Mouse (Mus musculus) kidney, embryonic 14.5 days (tissue): ENCODE data around the gene Zfc3h1. TPM values are rescaled to one million over a fixed set of nuclear protein-coding genes. Genes with fewer than 3 reads are reported as not detected.

Experiments
- ATAC-seq: fragments of 200-750 bp; cut with Nextera tagmentation; 2 replicates; pipeline ENCODE4 v1.8.0; 2017; ENCODE audit warnings: moderate number of reproducible peaks, mild to moderate bottlenecking, moderate TSS enrichment, moderate library complexity; ENCODE audit not compliant: low FRiP score, low TSS enrichment
- H3K27ac ChIP-seq: fragments of 300-500 bp; sonication (generic); 2 replicates; pipeline ENCODE4 v1.5.1; 2014; ENCODE audit warnings: low read depth, mild to moderate bottlenecking, low read length, moderate library complexity, mixed read lengths
- H3K27me3 ChIP-seq: fragments of 300-500 bp; sonication (generic); 2 replicates; pipeline ENCODE4 v1.6.1; 2014; ENCODE audit warnings: mild to moderate bottlenecking, low read length; ENCODE audit not compliant: control insufficient read depth, insufficient read depth
- H3K36me3 ChIP-seq: fragments of 300-500 bp; sonication (generic); 2 replicates; pipeline ENCODE4 v1.6.1; 2014; ENCODE audit warnings: low read length, mixed read lengths; ENCODE audit not compliant: control insufficient read depth, insufficient read depth
- H3K4me1 ChIP-seq: fragments of 300-500 bp; sonication (generic); 2 replicates; pipeline ENCODE4 v1.6.1; 2014; ENCODE audit warnings: low read length, mixed read lengths; ENCODE audit not compliant: control insufficient read depth, insufficient read depth
- H3K4me2 ChIP-seq: fragments of 300-500 bp; sonication (generic); replicated peaks from 2 replicates; pipeline ENCODE4 v1.6.1; 2014; ENCODE audit warnings: low read depth, mild to moderate bottlenecking, low read length
- H3K4me3 ChIP-seq: fragments of 300-500 bp; sonication (generic); 2 replicates; pipeline ENCODE4 v1.5.1; 2014; ENCODE audit warnings: mild to moderate bottlenecking, low read length
- H3K9ac ChIP-seq: fragments of 300-500 bp; sonication (generic); 2 replicates; pipeline ENCODE4 v1.6.1; 2014; ENCODE audit warnings: low read depth, mild to moderate bottlenecking, low read length, moderate library complexity
- H3K9me3 ChIP-seq: fragments of 300-500 bp; sonication (generic); 2 replicates; pipeline ENCODE4 v1.6.1; 2016; ENCODE audit warnings: low read length; ENCODE audit not compliant: control insufficient read depth
- WGBS: fragments of 180-500 bp; shearing (Covaris S2); extraction: QIAGEN DNeasy Blood & Tissue Kit; methylation state at CpG from one replicate; pipeline ENCODE4 v1.1.7; 2014; 5-methylcytosine and 5-hydroxymethylcytosine counted together
- polyA plus RNA-seq: library from polyadenylated mRNA; unstranded; fragments of >200 nt; fragmentation: Nextera tagmentation; extraction: Ambion mirVana; gene quantifications from 2 replicates; pipeline ENCODE4 v1.2.1, GENCODE M21; 2014

Zfc3h1 gene
- polyA plus RNA-seq, 1 experiment from 2014 or later, result 31.1 TPM

DNA sequence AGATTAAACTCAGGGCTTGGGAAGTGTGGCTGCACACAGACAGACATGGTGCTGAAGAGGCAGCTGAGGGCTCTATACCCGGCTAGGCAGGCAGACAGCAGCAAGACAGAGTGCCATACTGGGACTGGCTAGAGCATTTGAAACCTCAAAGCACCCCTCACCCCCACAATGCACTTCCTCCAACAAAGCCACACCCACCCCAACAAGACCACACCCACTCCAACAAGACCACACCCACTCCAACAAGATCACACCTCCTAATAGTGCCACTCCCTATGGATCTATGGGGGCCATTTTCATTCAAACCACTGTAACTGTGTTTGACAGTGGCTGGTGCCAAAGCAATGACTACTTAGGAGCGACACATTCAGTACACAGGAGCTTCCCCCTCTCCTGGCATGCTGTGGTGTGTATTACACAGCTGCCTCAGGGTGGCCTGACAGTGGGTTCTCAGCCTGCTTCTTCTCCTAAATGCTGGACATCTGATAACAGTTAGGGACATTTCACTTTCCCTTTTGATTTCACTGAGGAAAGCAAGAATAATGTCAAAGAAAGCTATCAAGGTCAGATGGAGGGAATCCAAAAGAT, 33.9 kb upstream of the Zfc3h1 start:
- no peak overlapping the region for H3K27ac ChIP-seq
- H3K4me3 ChIP-seq, result no peak overlapping the region
- H3K4me2 ChIP-seq, result no peak overlapping the region
- WGBS, result 79% methylated on average over 2 of the region's 2 CpGs
- no peaks in the 10 kb centered on the region for H3K9me3 ChIP-seq
- 0 out of 2 replicates have a peak, but pooled peaks have one; percentile 43 for ATAC-seq
- H3K9ac ChIP-seq, result no peak overlapping the region
- no peaks in the 10 kb centered on the region for H3K27me3 ChIP-seq
- H3K4me1 ChIP-seq, result no peaks in the 10 kb centered on the region
- H3K36me3 ChIP-seq, result peaks cover 3% of the 10 kb centered on the region; the same call in 1 of the 2 replicates

DNA sequence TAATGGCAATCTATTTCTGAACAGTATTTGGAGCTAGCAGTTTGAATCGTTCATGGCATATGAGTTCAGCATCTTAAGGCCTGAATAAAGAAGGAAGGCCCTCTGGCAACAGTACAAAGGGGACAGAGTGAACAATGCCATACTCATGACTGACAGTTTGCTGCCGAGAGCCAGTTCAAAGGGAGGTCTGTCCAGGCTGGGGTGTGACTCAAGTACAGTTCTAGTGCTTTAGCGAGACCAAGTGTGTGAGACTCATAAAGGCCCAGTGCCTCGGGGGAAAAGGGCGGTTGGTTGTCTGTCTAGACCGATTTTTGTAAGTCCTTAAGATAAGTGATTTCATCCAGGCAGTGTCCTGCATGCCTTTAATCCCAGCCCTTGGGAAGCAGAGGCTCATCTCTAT, 30.2 kb upstream of the Zfc3h1 start:
- no peak for ATAC-seq
- Histone ChIP-seq H3K4me3 (no peak overlapping the region), H3K27me3 (no peaks in the 10 kb centered on the region), H3K4me1 (no peaks in the 10 kb centered on the region), H3K9me3 (no peaks in the 10 kb centered on the region), H3K36me3 (no peaks in the 10 kb centered on the region; the same call in 1 of the 2 replicates), H3K4me2 (no peak overlapping the region), H3K27ac (no peak overlapping the region), H3K9ac (no peak overlapping the region)
- 84% methylated on average over 6 of the region's 6 CpGs for WGBS

DNA sequence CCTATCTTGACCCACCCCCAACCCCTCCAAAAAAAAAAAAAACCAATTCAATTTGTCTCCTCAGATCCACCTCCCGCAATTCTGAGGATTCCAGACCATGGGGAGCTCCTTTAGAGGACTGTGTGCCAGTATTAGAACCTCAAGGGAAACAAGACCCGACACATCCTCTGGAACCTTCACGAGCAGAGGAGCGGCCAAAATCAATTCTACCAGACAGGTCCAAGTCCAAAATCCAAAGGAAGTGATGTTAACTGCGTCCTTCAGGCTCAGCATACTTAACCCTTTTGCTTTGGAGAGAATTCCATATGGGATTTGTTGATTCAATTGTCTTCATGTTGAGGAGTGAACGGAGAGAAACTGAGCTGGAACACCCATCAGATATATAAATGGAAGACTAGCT, 29.7 kb upstream of the Zfc3h1 start:
- H3K4me1 ChIP-seq, result no peaks in the 10 kb centered on the region
- H3K9me3 ChIP-seq, result no peaks in the 10 kb centered on the region
- H3K36me3 ChIP-seq, result no peaks in the 10 kb centered on the region; the same call in 1 of the 2 replicates
- no peak overlapping the region for H3K4me2 ChIP-seq
- H3K27ac ChIP-seq, result no peak overlapping the region
- no peak for ATAC-seq
- H3K9ac ChIP-seq, result no peak overlapping the region
- H3K4me3 ChIP-seq, result no peak overlapping the region
- no peaks in the 10 kb centered on the region for H3K27me3 ChIP-seq
- WGBS, result 88% methylated on average over 6 of the region's 6 CpGs

DNA sequence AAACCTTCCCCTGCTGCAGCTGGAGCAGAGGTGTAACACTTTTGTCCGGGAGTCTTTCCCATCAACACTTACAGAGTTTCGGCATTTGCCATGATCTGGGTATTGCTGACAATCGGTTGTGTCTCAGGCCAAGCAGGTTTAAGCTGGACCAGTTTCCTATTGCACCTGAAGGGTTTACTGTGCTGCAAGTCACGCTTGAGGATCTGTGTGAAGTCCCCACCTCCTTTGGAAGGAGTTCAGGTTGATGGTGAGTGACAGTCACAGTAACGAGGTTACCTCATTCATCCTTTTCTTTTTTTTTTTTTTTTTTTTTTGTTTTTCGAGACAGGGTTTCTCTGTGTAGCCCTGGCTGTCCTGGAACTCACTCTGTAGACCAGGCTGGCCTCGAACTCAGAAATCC, 28.7 kb upstream of the Zfc3h1 start:
- Histone ChIP-seq H3K4me1 (no peaks in the 10 kb centered on the region), H3K9ac (no peak overlapping the region), H3K27ac (no peak overlapping the region), H3K36me3 (no peaks in the 10 kb centered on the region; the same call in 1 of the 2 replicates), H3K9me3 (no peaks in the 10 kb centered on the region), H3K4me2 (no peak overlapping the region), H3K27me3 (no peaks in the 10 kb centered on the region), H3K4me3 (no peak overlapping the region)
- no peak for ATAC-seq
- WGBS, result 92% methylated on average over 5 of the region's 7 CpGs

DNA sequence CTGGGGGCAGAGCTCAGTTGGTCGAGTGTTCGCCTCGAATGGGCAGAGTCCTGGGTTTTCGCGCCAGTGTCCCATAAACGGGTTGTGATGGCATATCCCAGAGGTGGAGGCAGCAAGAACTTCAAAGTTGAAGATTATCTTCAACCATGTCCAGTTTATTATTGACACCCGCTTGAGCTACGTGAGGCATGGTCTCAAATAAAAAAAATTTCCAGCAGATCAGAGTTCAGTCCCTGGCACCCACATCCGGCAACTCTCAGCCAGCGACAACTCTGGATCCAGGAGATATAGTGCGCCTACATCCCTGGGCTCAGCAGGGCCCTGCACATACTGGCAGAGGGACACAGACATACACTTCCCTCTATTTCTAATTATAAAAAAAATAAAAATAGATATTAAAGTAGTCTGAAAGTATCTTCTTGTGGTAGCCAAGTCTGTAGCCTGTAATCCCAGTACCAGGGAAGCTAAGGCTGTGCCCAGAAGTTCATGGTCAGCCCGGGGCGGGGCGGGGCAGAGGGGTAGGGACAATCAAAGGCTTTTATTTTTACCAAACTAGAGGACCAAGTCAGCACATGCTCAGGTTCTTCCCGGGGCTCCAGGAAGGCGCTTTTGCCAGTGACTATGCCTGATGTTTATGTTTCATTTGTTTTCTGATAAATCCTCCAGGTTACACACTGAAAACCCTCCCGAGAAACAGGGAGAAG, 26.4 kb upstream of the Zfc3h1 start:
- WGBS, result 90% methylated on average over 17 of the region's 17 CpGs
- Histone ChIP-seq H3K27ac (no peak overlapping the region), H3K36me3 (no peaks in the 10 kb centered on the region; the same call in 1 of the 2 replicates), H3K27me3 (no peaks in the 10 kb centered on the region), H3K9ac (no peak overlapping the region), H3K9me3 (no peaks in the 10 kb centered on the region), H3K4me1 (0 out of 2 replicates have a peak, but pooled peaks cover 6% of the 10 kb centered on the region), H3K4me3 (no peak overlapping the region), H3K4me2 (no peak overlapping the region)
- ATAC-seq, result no peak

DNA sequence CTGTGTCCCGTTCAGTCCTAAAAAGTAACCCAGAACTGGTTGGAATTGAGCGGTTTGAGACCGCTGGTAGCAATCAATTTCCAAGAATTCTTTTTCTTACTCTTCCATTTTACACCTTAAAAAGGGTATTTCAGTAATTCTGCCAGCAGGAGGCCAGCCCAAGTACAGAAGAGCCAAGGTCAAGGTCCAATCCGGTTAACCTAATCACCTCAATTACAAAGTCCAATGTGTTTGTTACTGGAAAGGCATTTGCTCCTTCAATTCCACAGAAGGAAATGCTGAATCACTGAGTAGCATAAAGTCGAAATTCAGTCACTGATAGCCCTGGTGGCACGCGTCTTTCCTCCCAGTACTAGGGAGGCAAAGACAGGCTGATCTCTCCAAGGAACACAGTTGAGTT, 25.7 kb upstream of the Zfc3h1 start:
- Histone ChIP-seq H3K27me3 (no peaks in the 10 kb centered on the region), H3K4me1 (0 out of 2 replicates have a peak, but pooled peaks cover 6% of the 10 kb centered on the region), H3K4me2 (no peak overlapping the region), H3K27ac (no peak overlapping the region), H3K9me3 (no peaks in the 10 kb centered on the region), H3K9ac (no peak overlapping the region), H3K36me3 (no peaks in the 10 kb centered on the region; the same call in 1 of the 2 replicates), H3K4me3 (no peak overlapping the region)
- 91% methylated on average over 7 of the region's 7 CpGs for WGBS
- no peak for ATAC-seq

DNA sequence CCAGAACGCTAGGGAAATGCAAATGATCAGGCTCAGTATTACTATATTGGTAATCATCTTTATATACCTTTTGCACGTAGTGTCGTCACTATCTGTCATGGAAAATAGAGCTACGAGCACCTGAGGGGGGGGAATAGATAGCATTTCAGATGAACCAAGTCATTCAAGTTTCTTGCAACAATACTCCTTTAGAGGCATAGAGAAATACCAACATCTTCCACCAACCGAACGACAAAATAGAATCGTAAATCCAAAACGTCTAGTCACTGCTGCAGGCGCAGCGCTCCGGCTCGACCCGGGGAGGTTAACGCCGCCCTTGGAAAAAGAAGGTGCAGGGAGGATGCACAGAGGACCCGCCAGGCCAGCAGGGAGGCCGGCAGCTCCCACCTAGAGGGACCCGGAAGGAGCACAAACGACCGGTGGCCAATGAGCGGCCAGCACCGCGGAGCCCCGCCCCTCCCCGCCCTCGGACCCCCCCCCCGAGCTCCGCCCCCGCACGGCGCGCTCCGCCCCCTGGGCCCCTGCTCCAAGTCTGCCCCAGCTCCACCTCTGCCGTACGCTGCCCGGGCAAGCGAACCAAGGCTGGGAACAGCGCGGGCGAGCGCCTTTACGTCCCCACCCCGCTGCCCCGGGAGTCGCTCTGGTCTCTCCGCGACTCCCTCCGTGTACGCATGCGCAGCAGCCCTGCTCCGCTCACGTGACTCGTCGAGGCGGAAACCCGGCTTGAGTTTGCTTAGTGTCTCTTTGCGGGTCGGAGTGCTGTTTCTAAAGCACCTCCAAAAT, 22.7 kb upstream of the Zfc3h1 start, which contains the start of gene Tmem19:
Gene Tmem19 (minus strand): TSS at position 662 of the 783 bp plus-strand sequence.
- 1% methylated on average over 42 of the region's 58 CpGs for WGBS
- Histone ChIP-seq H3K27me3 (no peaks in the 10 kb centered on the region), H3K27ac (peak within 1 kb of the TSS; percentile 89), H3K4me3 (peak within 1 kb of the TSS; percentile 59), H3K4me2 (peak within 1 kb of the TSS; percentile 75), H3K4me1 (0 out of 2 replicates have a peak, but pooled peaks cover 6% of the 10 kb centered on the region), H3K9me3 (no peaks in the 10 kb centered on the region), H3K36me3 (no peaks in the 10 kb centered on the region), H3K9ac (peak within 1 kb of the TSS; percentile 66)
- peak; percentile 99 for ATAC-seq

DNA sequence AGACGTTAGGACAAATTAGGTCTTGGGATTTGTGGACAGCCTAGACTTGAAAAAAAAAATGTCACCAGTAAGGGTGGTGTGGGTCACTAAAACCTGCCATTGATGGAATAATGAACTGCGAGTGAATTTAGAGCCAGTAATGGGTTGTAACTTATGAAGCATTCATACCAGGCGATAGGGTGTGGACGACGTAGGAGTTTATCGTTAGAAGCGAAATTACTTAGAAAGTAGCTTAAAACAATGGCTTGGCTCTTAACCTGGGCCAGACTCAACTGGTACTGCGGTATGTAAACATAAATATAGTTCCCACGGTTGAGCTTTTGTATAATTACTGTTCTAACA, 22.2 kb upstream of the Zfc3h1 start:
- H3K9me3 ChIP-seq, result no peaks in the 10 kb centered on the region
- 10% methylated on average over 9 of the region's 9 CpGs for WGBS
- ATAC-seq, result peak; percentile 10; the same call in 1 of the 2 replicates
- peak overlapping the region; percentile 59 for H3K4me3 ChIP-seq
- 0 out of 2 replicates have a peak, but pooled peaks cover 6% of the 10 kb centered on the region for H3K4me1 ChIP-seq
- H3K36me3 ChIP-seq, result no peaks in the 10 kb centered on the region
- peak overlapping the region; percentile 89 for H3K27ac ChIP-seq
- H3K9ac ChIP-seq, result peak overlapping the region; percentile 66
- no peaks in the 10 kb centered on the region for H3K27me3 ChIP-seq
- H3K4me2 ChIP-seq, result peak overlapping the region; percentile 75
